Mouse (Mus musculus) fibroblast of lung, adult 2 months (primary cell): Measurements from ENCODE around the gene Itpr1.
A peak's percentile ranks its signal among the peaks of the same experiment; 100 is the strongest.

Source experiments
- DNase-seq: peaks from one replicate; pipeline ENCODE4 v3.0.0-alpha.2; 2011; ENCODE audit warnings: low read depth

Itpr1 gene

GRCm38 (mm10) chr6:108278826-108279630, 66.1 kb downstream of the Itpr1 start:
- no peak for DNase-seq

GRCm38 (mm10) chr6:108282131-108282530, 69.2 kb downstream of the Itpr1 start:
- DNase-seq, result no peak

DNA sequence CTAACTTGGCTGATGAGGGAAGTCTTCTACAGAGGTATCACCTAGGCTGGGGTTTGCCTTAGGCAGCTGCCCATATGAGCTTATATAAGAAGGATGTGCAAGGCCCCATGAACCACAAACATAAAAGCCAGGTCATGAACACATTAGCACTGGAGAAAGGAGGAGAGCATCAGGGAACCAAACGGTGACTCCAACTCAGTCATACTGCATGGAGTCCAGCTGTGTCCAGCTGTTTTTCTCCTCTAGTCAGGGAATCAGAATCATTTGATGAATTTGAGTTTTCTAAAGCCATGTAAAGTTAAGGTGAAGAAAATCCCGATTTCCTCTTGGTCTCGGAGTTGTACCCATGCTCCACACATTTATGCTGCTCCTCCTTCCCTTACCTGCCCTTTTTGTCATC, 69.7 kb downstream of the Itpr1 start:
- DNase-seq, result no peak

DNA sequence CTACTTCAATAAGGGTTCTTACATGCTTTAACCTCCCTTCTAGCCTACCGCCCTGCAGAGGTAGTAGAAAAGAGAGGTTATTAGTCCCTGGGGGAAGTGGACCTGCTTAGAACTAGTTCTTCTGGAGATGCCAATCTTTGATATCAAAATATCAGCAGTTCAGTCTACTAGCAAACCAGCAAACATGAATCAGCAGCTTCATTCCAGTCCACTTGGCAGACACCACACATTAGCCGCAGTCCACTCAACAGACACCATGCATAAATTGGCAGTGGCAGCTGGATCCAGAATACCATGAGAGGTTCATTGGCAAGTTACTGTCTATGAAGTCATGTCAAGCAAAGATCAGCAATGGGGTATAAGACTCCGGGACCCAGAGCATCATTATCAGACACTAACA, 71.8 kb downstream of the Itpr1 start:
- no peak for DNase-seq

GRCm38 (mm10) chr6:108288979-108289378, 76.1 kb downstream of the Itpr1 start:
- DNase-seq, result no peak

GRCm38 (mm10) chr6:108290978-108291377, 78.1 kb downstream of the Itpr1 start:
- no peak for DNase-seq

GRCm38 (mm10) chr6:108291556-108291955, 78.7 kb downstream of the Itpr1 start:
- no peak for DNase-seq

- DNase-seq, result no peak
Observed at GRCm38 (mm10) chr6:108301856-108302255, 89.0 kb downstream of the Itpr1 start.

GRCm38 (mm10) chr6:108303619-108304567, 91.0 kb downstream of the Itpr1 start:
- DNase-seq, result no peak

- no peak for DNase-seq
Observed at GRCm38 (mm10) chr6:108305171-108305779, 92.4 kb downstream of the Itpr1 start.

- peak; percentile 30 for DNase-seq
Observed at GRCm38 (mm10) chr6:108306240-108306639, 93.3 kb downstream of the Itpr1 start.

GRCm38 (mm10) chr6:108306910-108307584, 94.2 kb downstream of the Itpr1 start:
- no peak for DNase-seq

DNA sequence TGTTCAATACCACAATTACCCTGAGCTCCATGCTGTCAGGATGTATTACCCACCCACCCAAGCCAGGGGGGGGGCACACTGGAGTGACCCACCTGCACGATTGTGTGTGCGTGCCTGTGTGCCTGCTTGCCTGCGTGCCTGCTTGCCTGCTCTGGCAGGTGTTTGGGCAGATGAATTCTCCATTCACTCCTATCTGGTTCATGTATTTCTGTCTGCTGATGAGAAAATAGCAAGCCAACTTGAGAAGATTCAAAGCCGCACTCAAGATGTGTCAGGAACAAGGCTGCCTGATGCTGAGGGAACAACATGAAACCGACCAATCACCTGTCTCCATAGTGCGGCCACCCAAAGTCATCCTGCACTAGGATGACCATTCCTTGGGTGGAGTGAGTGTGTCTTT, 94.9 kb downstream of the Itpr1 start:
- DNase-seq, result no peak

DNA sequence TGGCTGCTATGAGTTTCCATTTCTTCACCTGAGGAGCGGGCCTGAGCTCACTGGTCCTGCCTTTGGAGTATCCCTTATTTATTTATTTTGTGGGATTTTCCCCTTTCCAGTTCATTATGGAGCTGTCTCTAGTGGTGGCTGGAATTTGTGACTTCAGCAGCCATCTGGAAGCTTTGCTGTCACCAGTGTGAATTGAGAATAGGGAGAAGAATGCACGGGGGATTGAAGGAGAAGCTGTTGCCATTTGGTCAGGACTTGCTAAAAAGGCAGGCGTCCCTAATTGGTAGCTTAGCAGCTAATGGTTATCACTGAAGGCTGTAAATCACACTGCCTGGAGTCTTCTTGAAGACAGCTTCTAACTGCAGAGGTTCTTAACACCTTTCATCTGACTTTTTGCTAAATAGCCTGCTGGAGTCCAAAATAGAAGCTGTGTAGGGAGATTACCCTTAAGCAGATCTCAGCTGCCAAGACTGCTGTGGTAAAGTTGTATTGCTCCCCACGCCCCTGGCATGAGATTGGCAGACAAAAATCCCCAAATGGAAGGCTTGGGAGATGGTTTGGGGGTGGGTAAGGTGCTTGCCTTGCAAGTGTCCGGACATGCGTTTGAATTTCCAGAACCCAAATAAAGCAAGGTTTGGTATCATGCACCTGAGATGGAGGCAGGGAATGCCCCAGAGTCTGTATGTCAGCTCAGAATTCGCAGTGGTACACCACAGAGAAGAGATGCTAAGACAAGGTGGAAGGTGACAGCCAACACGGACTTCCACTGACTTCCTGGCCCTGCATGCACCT, 96.7 kb downstream of the Itpr1 start:
- no peak for DNase-seq

- DNase-seq, result no peak
Observed at GRCm38 (mm10) chr6:108313056-108313455, 100.2 kb downstream of the Itpr1 start.

DNA sequence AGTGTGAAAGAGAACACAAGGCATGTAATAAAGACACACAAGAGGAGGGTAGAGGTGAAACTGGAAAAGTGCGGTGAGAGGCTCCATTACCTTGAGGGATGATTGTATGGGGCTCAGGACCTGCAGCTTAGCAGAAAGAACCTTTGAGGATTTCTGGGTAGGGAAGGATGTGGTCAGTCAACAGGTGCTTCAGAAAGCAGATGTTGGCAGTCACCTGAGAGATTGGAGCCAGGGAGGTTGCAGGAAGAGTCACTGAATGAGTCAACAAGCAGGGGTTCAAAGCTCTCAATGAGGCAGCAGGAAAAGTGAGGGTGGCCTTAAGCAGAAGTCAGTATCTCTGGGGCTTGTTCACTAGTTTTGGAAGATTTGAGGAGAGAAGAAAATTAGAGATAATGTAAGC, 101.1 kb downstream of the Itpr1 start:
- DNase-seq, result no peak

- DNase-seq, result no peak
Observed at GRCm38 (mm10) chr6:108316268-108316824, 103.5 kb downstream of the Itpr1 start.

DNA sequence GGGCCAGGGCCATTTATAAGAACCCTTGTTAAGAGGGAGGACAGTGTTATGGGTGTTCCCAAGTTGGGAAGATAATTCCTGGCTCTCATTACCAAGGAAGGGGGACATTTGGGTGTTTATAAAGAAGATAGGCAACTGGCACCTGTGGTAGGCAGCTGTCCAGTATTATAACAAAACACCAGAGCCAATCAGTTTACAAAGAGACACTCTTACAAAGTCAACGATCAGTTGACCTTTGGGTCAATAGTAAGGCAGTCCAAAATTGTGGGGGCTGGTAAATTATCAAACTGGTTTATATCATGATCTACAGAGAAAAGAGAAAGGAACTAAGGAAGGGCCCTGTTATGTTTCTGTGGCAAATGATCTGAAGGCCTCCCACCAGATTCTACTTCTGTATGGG, 104.1 kb downstream of the Itpr1 start:
- no peak for DNase-seq

GRCm38 (mm10) chr6:108321653-108322052, 108.8 kb downstream of the Itpr1 start:
- DNase-seq, result no peak

DNA sequence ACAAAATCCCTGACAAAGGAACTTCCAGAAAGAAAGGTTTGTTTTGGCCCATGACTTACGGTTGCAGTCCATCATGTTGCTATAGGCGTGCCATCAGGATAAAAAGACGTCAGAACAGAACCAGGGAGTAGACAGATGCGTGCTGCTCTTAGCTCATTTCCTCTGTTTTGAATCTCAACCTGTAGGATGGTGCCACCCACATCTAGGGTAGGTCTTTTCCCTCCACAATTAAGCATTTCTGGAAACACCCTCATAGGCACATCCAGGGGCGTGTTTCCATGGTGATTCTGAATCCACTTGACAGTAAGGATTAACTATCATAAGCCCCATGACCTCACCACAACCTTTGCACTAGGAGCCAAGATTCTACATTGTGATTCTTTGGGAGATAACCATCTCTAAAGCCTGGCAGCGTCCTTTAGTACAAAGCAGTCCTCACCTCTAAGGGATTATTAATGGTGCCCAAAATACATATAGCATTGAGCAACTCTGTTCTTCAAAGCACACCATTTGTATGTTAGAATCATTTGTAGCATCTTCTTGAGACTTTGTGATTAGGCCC, 111.6 kb downstream of the Itpr1 start:
- no peak for DNase-seq

GRCm38 (mm10) chr6:108325400-108325799, 112.5 kb downstream of the Itpr1 start:
- DNase-seq, result no peak
